Mouse (Mus musculus) central nervous system, embryonic 18 days (tissue): ENCODE results near the gene Scgb1b20. TPM values are rescaled to one million over a fixed set of nuclear protein-coding genes. Genes with fewer than 3 reads are reported as not detected.

Experiments
- polyA plus RNA-seq: library from polyadenylated mRNA; depleted of rRNA; stranded (reverse); fragments of >200 nt; gene quantifications from 2 replicates; pipeline ENCODE4 v1.2.3, GENCODE M21; 2012; rRNA removed

Gene Scgb1b20
- not detected in 2 replicates for polyA plus RNA-seq

GRCm38 (mm10) chr7:33372934-33373333 is at the start of gene Scgb1b20:
TSS of gene Scgb1b20 (plus strand) at chr7:33373234.

DNA sequence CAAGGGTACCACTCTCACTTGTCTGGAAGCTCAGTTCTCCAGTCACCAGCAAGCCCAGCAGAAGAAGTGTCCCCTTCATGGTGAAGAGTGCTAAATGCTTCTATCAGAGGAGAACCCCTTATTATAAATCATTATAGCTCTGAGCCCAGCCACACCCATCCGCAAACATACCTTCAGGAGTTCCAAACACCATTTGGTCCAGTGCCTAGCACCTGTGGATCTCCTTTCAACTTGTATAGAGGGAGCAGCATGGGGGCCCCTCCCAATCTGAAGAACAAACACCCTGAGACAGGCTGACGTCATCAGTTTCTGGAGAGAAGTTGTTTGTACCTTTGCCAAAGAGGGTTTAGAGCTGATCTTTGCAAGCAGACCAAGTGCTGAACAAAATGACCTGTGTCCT is 6.8 kb upstream of the Scgb1b20 start, which contains the start of gene Scgb2b20:
Scgb2b20 (minus strand) TSS at position 101 of the 400 bp plus-strand sequence.

Other genes starting within 250 kb of the Scgb1b20 start
- gene Scgb2b18, start 199.4 kb upstream of the Scgb1b20 start, polyA plus RNA-seq = not detected in 2 replicates
- not detected in 2 replicates for gene Scgb1b18, start 187.7 kb upstream of the Scgb1b20 start, polyA plus RNA-seq
- gene Scgb2b19, start 92.9 kb upstream of the Scgb1b20 start, polyA plus RNA-seq = not detected in 2 replicates
- gene Scgb1b19, start 85.9 kb upstream of the Scgb1b20 start, polyA plus RNA-seq = not detected in 2 replicates
- not detected in 2 replicates for gene Scgb2b20, start 6.9 kb upstream of the Scgb1b20 start, polyA plus RNA-seq
- gene Scgb2b21, start 147.2 kb downstream of the Scgb1b20 start, polyA plus RNA-seq = not detected in 2 replicates